Mouse (Mus musculus) olfactory bulb, adult 2 months (tissue): Measurements from ENCODE around the gene Trim12c.

Experiments
- CTCF ChIP-seq: fragments of 200-500 bp; IDR thresholded peaks from 2 replicates; pipeline ENCODE4 v1.5.1; 2012; ENCODE audit warnings: low read depth, mild to moderate bottlenecking, low read length, moderate library complexity; ENCODE audit not compliant: insufficient read depth
- POLR2A ChIP-seq: fragments of 200-500 bp; IDR thresholded peaks from 2 replicates; pipeline ENCODE4 v1.6.1; 2012; ENCODE audit warnings: mild to moderate bottlenecking, low read depth, low read length, moderate library complexity; ENCODE audit not compliant: insufficient read depth

DNA sequence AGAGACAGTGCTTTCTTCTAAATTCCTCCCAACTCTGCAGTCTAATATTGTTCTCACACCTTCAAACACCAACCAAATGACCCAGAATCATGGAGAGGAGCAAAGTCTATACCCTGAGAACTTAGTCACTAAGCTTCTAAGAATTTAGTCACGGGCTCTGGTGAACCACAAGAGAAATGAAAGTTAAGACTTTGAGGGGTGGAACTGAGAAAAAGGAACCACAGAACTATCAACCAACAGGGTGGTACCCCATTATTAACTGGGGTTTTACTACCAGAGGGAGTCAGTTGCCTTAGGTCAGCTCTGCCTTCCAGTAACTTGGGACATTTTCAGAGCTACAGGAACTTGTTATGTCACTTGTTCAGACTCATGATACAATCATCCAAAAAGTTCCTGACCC is 47.5 kb upstream of the Trim12c start, which contains the start of gene Trim30c:
- TF ChIP-seq POLR2A (no peak), CTCF (no peak)
